Mouse (Mus musculus) cerebellum, adult 2 months (tissue): Measurements from ENCODE around the gene Olfr315.

ENCODE experiments used
- CTCF ChIP-seq: fragments of 200-500 bp; IDR thresholded peaks from 2 replicates; pipeline ENCODE4 v1.5.1; 2011; ENCODE audit warnings: low read depth, mild to moderate bottlenecking, control low read depth, low read length, moderate library complexity, borderline replicate concordance; ENCODE audit not compliant: insufficient read depth
- POLR2A ChIP-seq: fragments of 200-500 bp; IDR thresholded peaks from 2 replicates; pipeline ENCODE4 v1.6.1; 2011; ENCODE audit warnings: low read length, control low read depth, borderline replicate concordance; ENCODE audit not compliant: insufficient read depth

- TF ChIP-seq CTCF (no peak), POLR2A (no peak)
Observed at GRCm38 (mm10) chr11:58803871-58804270, 30.9 kb downstream of the Olfr315 start.
